Mouse (Mus musculus) naive thymus-derived CD4-positive, alpha-beta T cell, adult 2 months (primary cell): ENCODE data around the gene Usp17lc.
"Not testable (repeated sequence)": the region's sequence is repeated elsewhere in the genome, so short reads cannot be mapped to it uniquely, and the experiment has no call there.

Experiments
- DNase-seq: peaks from one replicate; pipeline ENCODE4 v3.0.0-alpha.2; 2011; ENCODE audit warnings: low read depth

Usp17lc gene

DNA sequence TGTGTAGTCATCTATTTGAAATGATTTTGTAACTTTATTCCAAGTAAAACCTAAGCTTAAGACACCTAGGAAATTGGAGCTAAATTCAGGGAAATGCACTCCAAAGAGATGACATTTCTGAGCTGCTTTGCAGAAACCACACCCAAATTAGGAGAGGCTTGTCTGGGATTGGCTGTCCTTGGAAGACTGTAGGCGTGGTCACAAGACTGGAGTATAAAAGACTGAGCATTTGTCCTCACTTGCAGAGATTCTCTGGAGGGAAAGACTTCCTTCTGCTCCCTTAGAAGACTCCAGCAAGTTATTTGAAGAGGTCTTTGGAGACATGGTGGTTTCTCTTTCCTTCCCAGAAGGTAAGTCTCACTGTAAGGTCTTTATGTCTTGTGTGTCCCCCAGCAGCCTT lies at the start of gene Usp17lc:
TSS of gene Usp17lc (plus strand) at position 301 of the 400 bp plus-strand sequence.
- DNase-seq, result not testable (repeated sequence)

DNA sequence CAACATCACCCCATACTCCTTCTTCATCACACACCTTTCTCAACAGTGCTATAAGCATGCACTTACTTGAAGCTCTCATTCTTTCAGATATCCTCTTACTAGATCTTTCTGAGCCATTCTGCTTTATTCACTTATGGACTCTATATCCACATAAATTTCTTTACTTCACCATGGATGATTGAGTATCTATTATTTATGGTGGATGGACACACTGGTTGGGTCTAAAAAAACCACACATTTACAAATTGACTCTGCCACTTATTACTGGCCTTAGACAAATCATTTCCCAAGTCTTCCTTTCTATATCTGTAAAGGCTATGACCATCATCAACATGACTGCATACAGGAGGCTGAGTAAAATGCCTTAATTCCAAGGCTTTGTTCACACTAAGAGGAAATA lies 28.8 kb upstream of the Usp17lc start, which contains the start of gene Olfr603:
TSS of gene Olfr603 (minus strand) at position 101 of the 400 bp plus-strand sequence.
- no peak for DNase-seq

DNA sequence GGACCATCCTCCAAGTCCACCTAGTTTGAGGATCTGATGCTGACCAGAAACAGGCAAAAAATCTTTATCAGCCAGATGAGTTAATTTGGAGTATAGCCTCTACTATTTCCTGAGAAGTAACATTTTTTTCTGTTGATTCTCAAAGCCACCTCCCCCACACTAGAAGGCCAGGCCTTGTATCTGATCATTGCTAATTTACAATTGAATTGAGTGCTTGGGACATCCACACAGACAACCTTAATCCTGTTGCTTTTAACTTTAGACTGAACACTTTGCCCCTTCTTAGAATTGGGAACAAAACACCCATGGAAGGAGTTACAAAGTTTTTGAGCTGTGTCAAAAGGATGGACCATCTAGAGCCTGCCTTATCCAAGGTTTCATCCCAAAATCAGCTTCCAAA lies 17.1 kb upstream of the Usp17lc start:
- no peak for DNase-seq

DNA sequence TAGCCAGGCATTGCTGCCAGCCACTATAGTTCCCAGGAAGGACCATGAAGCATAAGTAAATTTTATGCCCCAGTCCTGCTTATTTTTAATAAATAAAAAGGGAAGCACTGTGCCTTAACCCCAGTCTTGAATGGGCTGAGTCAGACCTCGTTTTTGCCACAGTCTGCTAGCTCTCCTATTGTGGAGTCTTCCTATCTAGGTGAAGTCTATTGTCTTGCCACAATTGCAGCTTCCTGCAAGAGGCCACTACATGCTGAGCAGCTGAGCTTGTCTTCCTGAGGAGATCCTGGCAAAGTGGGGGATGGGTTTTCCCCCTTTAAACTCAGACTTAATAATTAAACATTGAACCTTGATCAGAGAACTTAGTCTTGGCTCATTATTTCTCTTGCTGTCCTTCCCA lies 15.9 kb upstream of the Usp17lc start:
- DNase-seq, result no peak

DNA sequence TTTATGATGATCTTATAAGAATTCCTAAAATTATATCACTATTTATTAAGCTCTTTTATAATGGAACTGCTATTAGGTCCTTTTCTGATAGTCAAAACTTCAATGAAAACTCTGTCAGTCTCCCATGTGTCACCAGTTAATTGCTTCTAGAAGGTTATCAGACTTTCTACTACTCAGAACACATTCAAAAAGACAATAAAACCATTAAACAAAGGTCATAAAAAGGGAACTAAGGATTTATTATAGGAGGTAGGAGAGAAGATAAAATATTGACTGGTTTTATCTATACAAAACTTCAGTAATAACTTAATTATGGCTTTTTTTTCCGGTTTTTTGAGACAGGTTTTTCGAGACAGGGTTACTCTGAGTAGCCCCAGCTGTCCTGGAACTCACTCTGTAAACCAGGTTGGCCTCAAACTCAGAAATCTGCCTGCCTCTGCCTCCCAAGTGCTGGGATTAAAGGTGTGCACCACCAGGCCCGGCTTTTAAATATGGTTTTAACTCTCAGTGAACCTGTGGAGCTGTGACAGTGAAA lies 8.3 kb upstream of the Usp17lc start:
- not testable (repeated sequence) for DNase-seq

DNA sequence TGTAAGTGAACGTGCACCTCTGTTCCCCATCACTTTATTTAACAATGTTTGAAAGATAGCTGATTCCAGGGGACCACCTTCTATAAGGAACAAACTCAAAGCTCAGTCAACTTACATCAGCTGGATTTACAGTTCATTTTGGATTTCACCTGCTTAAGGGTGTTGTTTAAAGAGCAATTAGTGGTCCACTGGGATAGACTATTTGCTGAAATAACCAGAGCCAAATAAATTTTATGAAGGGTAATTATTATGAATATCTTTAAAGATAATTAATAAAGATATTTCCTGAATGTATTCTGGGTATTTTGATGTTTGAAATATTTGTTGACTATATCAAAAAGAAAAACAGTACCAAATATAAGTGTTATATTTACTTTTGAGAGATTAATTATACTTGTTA lies 30.5 kb downstream of the Usp17lc start, which contains the start of gene Olfr605:
TSS of gene Olfr605 (minus strand) at position 101 of the 400 bp plus-strand sequence.
- no peak for DNase-seq

DNA sequence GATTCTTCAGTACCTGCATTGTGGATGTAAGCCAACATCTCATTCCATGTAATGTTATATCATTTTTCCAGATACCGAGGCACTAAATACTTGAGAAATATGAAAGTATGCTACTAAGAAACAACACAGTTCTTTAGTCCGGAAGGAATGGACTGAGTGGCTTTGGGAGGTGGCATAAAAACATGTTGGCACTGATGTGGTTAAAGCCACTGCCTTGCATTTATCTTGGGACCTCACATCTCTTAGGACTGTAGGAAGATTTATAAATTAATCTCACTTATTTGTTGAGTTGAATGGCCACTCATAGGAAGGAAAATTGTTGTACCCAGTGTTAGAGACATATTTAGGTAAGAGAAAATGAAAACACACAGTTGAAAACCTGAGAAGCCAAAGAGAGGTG lies 33.9 kb downstream of the Usp17lc start, which contains the start of gene Olfr606:
TSS of gene Olfr606 (plus strand) at position 301 of the 400 bp plus-strand sequence.
- DNase-seq, result no peak

DNA sequence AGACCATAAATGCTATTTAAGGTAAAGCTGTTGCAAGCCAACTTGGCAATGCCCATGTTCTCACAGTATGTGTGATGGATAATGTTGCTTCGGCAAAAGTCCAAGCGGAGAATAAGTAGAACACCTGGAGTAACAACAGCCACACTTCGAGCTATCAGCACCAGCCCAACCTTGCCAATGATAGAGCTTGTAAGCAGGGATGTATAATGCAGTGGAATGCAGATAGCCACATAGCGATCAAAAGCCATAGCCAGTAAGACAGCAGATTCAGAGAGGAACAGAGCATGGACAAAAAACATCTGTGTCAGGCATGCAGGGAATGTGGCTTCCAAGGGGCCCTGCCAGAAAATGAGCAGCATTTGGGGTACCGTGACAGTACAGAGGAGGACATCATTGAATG lies 45.7 kb downstream of the Usp17lc start:
- DNase-seq, result no peak
